Mouse (Mus musculus) lung, postnatal 0 days (tissue): ENCODE measurements at regions not wholly inside any gene's neighbourhood (a gene's known extent, or its start where the extent isn't known, plus 50 kb on each side); places are given as distances from the start of the nearest gene placed in this dataset.

Source experiments
- ATAC-seq: fragments of 200-750 bp; cut with Nextera tagmentation; 2 replicates; pipeline ENCODE4 v1.8.0; 2017; ENCODE audit warnings: moderate library complexity
- DNase-seq: peaks from one replicate; pipeline ENCODE4 v3.0.0-alpha.2; 2016; ENCODE audit warnings: low spot score
- H3K27ac ChIP-seq: fragments of 300-500 bp; sonication (generic); 2 replicates; pipeline ENCODE4 v1.5.1; 2014; ENCODE audit warnings: antibody characterized with exemption, mild to moderate bottlenecking, low read length, mixed read lengths
- H3K27me3 ChIP-seq: fragments of 300-500 bp; sonication (generic); replicated peaks from 2 replicates; pipeline ENCODE4 v1.6.1; 2014; ENCODE audit warnings: low read length, mixed read lengths; ENCODE audit not compliant: insufficient read depth
- H3K36me3 ChIP-seq: fragments of 300-500 bp; sonication (generic); 2 replicates; pipeline ENCODE4 v1.6.1; 2014; ENCODE audit warnings: low read length, mixed read lengths; ENCODE audit not compliant: insufficient read depth
- H3K4me1 ChIP-seq: fragments of 300-500 bp; sonication (generic); 2 replicates; pipeline ENCODE4 v1.6.1; 2014; ENCODE audit warnings: antibody characterized with exemption, low read depth, low read length, mixed read lengths; ENCODE audit not compliant: insufficient read depth
- H3K4me2 ChIP-seq: fragments of 300-500 bp; sonication (generic); replicated peaks from 2 replicates; pipeline ENCODE4 v1.6.1; 2014; ENCODE audit warnings: low read depth, mild to moderate bottlenecking, low read length, moderate library complexity, mixed read lengths
- H3K4me3 ChIP-seq: fragments of 300-500 bp; sonication (generic); 2 replicates; pipeline ENCODE4 v1.5.1; 2014; ENCODE audit warnings: low read depth, low read length
- H3K9ac ChIP-seq: fragments of 300-500 bp; sonication (generic); replicated peaks from 2 replicates; pipeline ENCODE4 v1.6.1; 2014; ENCODE audit warnings: low read depth, mild to moderate bottlenecking
- H3K9me3 ChIP-seq: fragments of 300-500 bp; sonication (generic); 2 replicates; pipeline ENCODE4 v1.6.1; 2016; ENCODE audit warnings: low read length, mixed read lengths
- CTCF ChIP-seq: IDR thresholded peaks from 2 replicates; pipeline ENCODE4 v1.5.1; 2016; ENCODE audit warnings: antibody characterized with exemption, mild to moderate bottlenecking
- EP300 ChIP-seq: IDR thresholded peaks from 2 replicates; pipeline ENCODE4 v1.6.1; 2016; ENCODE audit warnings: antibody characterized with exemption, mild to moderate bottlenecking, control low read depth
- WGBS: fragments of 180-500 bp; shearing (Covaris S2); extraction: QIAGEN DNeasy Blood & Tissue Kit; methylation state at CpG from one replicate; pipeline ENCODE4 v1.1.7; 2014; 5-methylcytosine and 5-hydroxymethylcytosine counted together

DNA sequence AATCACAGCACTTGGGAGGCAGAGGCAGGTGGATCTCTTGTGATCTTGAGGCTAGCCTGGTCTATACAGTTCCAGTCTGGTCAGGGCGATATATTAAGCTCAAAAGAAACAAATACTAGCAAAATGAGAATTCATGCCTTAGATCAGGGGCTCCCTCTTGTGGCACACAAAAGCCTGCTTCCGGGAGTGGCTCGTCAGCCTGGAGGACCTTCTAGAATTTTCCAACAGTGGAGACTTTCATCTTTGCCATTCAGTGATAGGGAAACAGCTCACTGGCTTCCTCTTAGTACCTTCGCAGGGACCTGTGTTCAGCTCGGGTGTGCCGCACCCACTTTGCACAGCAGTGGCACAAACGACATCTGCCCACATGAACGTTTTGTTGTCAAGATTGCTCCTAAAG, 217.5 kb upstream of the Klf14 start:
- Histone ChIP-seq H3K27me3 (no peaks in the 10 kb centered on the region), H3K36me3 (no peaks in the 10 kb centered on the region), H3K9me3 (no peaks in the 10 kb centered on the region), H3K4me2 (no peak overlapping the region), H3K4me3 (no peak overlapping the region), H3K4me1 (no peaks in the 10 kb centered on the region), H3K27ac (no peak overlapping the region), H3K9ac (no peak overlapping the region)
- ATAC-seq (peak; percentile 41; the same call in 1 of the 2 replicates), DNase-seq (peak; percentile 79)
- 66% methylated on average over 8 of the region's 8 CpGs for WGBS
- TF ChIP-seq EP300, result no peak
- peak; percentile 85 for TF ChIP-seq CTCF

DNA sequence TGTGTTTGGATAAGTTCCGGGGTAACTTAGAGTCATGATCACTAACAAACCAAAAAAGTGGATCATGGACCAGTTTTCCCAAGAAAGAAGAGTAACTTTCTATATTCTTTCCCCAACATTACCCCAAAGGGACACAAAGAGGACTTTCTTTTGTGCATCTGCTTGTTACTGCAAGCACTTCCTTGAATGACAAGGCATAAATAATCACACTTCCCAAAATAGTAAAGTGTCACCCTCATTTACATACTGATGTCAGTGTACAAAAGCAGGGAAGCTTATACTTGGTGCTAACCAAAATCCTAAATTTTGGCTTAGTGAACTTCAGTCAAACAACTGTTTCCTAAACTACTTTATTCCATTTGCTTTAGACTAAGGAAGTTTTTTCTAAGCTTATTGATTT, 218.0 kb upstream of the Klf14 start:
- Histone ChIP-seq H3K27ac (no peak overlapping the region), H3K27me3 (no peaks in the 10 kb centered on the region)
- ATAC-seq, result no peak

DNA sequence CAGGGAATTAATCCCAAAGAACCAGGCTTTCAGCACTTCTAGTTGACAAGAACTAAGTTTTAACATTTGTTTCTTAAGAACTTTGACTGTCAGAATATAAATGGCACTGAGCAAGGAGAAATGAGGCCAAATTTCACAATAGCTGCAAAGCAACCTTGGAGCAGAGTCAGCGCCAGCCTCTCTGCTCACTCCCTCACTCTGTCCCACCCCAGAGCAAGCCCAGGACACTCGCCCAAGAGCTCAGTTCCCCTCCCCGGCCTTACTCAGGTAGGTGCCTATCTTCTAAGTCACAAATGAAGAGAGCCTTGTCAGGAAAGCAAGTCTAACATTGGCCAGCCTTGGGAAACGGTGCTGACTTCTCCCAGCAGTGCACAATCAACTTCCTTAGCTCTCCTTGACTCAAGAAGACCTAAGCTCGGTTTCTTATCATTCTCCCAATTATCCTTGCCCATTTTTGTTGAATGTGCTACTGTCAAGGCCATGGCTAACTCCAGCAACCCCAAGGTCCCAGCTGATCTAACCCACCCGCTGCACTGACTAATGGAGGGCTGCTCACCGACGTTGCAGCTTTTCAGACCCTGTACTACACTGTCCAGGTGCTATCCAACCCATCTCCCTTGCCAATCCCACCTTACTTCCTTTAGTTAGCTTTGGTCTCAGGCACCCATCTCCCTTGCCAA, 219.5 kb upstream of the Klf14 start:
- no peak for DNase-seq
- no peak for ATAC-seq
- TF ChIP-seq CTCF (no peak), EP300 (no peak)
- Histone ChIP-seq H3K4me2 (no peak overlapping the region), H3K4me1 (no peaks in the 10 kb centered on the region), H3K27ac (no peak overlapping the region), H3K36me3 (no peaks in the 10 kb centered on the region), H3K9ac (no peak overlapping the region), H3K4me3 (no peak overlapping the region), H3K27me3 (no peaks in the 10 kb centered on the region), H3K9me3 (no peaks in the 10 kb centered on the region)
- 78% methylated on average over 8 of the region's 8 CpGs for WGBS

More for the DNA sequence above, 218.0 kb upstream of the Klf14 start:
- WGBS, result 84% methylated on average over 1 of the region's 1 CpGs
- TF ChIP-seq CTCF (no peak), EP300 (no peak)
- Histone ChIP-seq H3K9me3 (no peaks in the 10 kb centered on the region), H3K4me3 (no peak overlapping the region), H3K4me2 (no peak overlapping the region), H3K36me3 (no peaks in the 10 kb centered on the region), H3K9ac (no peak overlapping the region), H3K4me1 (no peaks in the 10 kb centered on the region)
- no peak for DNase-seq

DNA sequence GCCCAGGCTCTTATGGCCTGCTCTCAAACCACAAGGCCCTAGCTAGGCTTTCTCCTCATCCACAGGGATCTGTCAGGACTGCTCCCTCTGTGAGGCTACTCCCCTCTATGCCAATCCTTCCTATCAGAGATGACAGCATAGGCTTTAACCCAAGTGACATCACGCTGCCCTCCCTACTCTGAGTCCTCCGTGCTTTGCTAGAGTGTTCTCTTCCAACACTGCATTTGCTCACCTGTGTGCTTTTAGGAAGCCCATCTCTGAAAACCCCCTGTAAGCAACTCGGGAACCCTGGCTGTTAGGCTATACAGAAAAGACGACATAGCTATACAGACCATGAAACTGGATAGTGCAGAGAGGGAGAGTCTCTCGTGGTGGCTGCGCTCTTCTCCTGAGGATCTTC, 216.3 kb upstream of the Mkln1 start:
- no peak overlapping the region for H3K9ac ChIP-seq
- ATAC-seq (no peak), DNase-seq (no peak)
- no peaks in the 10 kb centered on the region for H3K27me3 ChIP-seq
- TF ChIP-seq CTCF, result no peak
- H3K4me1 ChIP-seq, result no peaks in the 10 kb centered on the region
- no peaks in the 10 kb centered on the region for H3K9me3 ChIP-seq
- no peaks in the 10 kb centered on the region for H3K36me3 ChIP-seq
- no peak overlapping the region for H3K4me3 ChIP-seq
- H3K27ac ChIP-seq, result no peak overlapping the region
- 76% methylated on average over 6 of the region's 6 CpGs for WGBS
- no peak overlapping the region for H3K4me2 ChIP-seq

DNA sequence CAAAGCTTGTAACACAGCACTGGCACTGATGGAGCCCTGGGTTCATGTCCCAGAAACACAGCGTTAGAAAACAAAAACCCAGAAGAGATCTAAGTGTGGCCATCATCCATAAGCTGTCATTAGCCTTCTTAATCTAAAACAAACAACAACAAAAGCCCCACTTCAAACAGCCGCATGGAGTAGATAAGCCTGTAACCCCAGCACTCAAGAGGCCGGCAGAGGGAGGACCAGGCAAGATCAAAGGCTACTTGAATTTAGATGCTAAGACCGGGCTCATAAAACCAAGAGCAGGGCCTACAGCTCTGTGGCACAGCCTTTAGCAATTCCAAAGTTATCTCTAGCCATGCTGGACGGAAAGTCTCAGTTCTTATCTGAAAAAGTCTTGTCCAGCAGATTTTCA, 215.4 kb upstream of the Mkln1 start:
- TF ChIP-seq CTCF (no peak), EP300 (no peak)
- H3K27ac ChIP-seq, result no peak overlapping the region
- no peaks in the 10 kb centered on the region for H3K4me1 ChIP-seq
- H3K36me3 ChIP-seq, result no peaks in the 10 kb centered on the region
- H3K9me3 ChIP-seq, result no peaks in the 10 kb centered on the region
- H3K27me3 ChIP-seq, result no peaks in the 10 kb centered on the region
- no peak overlapping the region for H3K4me3 ChIP-seq
- 20% methylated on average over 5 of the region's 5 CpGs for WGBS
- DNase-seq (no peak), ATAC-seq (no peak)
- H3K4me2 ChIP-seq, result no peak overlapping the region
- no peak overlapping the region for H3K9ac ChIP-seq

DNA sequence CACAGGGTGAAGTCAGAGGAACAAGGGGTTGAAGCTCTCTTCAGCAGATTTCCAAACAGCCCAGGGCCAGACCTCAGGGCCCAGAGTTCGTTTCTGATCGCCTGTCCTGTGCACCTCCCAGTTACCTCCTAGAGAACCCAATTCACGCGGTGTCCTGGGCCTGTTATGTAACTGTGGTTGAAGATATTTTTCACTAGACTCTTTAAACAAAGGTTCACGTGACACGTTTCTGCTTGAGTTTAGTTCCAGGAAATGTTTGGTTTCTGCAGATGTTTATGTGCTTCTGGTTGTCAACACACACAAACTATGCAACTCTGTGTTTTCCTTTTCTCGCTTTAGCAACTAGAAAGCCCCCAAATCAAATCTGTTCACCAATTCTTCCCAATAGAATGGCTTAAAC, 214.0 kb upstream of the Mkln1 start:
- no peak for TF ChIP-seq CTCF
- TF ChIP-seq EP300, result peak; percentile 50
- no peaks in the 10 kb centered on the region for H3K27me3 ChIP-seq
- ATAC-seq, result peak; percentile 75
- H3K4me3 ChIP-seq, result no peak overlapping the region
- no peaks in the 10 kb centered on the region for H3K9me3 ChIP-seq
- H3K36me3 ChIP-seq, result no peaks in the 10 kb centered on the region
- H3K4me2 ChIP-seq, result no peak overlapping the region
- DNase-seq, result peak; percentile 74
- H3K9ac ChIP-seq, result no peak overlapping the region
- 42% methylated on average over 7 of the region's 7 CpGs for WGBS
- H3K27ac ChIP-seq, result no peak overlapping the region
- H3K4me1 ChIP-seq, result no peaks in the 10 kb centered on the region

DNA sequence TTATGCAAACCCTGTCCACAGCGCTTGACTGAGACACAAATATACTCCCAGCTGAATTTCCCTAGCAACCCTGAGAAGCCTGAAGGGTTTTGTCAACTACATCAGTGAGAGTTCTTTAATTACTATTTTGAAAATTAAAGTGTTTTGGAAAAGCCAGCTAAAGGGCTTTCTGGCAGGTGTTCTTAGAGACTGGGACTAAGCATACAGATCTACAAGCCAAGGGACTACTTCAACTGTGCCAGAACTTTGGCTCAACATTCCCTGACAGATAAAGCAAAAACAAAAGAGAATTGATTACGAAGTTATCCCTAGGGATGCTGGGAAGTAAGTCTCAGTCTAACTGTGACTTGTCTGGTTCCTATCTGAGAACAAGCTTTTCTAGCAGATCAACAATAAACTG, 213.4 kb upstream of the Mkln1 start:
- Histone ChIP-seq H3K4me3 (no peak overlapping the region), H3K4me1 (no peaks in the 10 kb centered on the region), H3K27me3 (no peaks in the 10 kb centered on the region), H3K36me3 (no peaks in the 10 kb centered on the region), H3K9ac (no peak overlapping the region), H3K4me2 (no peak overlapping the region), H3K27ac (no peak overlapping the region; the same call in 1 of the 2 replicates), H3K9me3 (no peaks in the 10 kb centered on the region)
- TF ChIP-seq EP300 (no peak), CTCF (no peak)
- ATAC-seq, result peak; percentile 54; the same call in 1 of the 2 replicates
- 54% methylated on average over 2 of the region's 2 CpGs for WGBS
- no peak for DNase-seq
